Mouse (Mus musculus): Measurements from ENCODE around the gene 1110002E22Rik.

- no peak for TF ChIP-seq CTCF (IDR thresholded peaks at IDR 0.05; ENCODE audit: low read depth)
- no peak for TF ChIP-seq EP300 (IDR thresholded peaks at IDR 0.05; ENCODE audit: low read depth)
These were observed 54.0 kb downstream of the 1110002E22Rik start for GRCm38 (mm10) chr3:138118831-138119230.

All from liver, embryonic 14.5 days (tissue).